Mouse (Mus musculus): Measurements from ENCODE around the gene Parp11. TPM values are rescaled to one million over a fixed set of nuclear protein-coding genes. Genes with fewer than 3 reads are reported as not detected.
"Not testable (repeated sequence)": the region's sequence is repeated elsewhere in the genome, so short reads cannot be mapped to it uniquely, and the experiment has no call there.

The Parp11 gene
- polyA plus RNA-seq, 1 experiment from 2014 or later, result 75.0 TPM

GRCm38 (mm10) chr6:127513776-127514175 lies 67.1 kb downstream of the Parp11 start:
- not testable (repeated sequence) for H3K27ac ChIP-seq (replicated peaks)
- WGBS, result 84% methylated on average over 7 of the region's 12 CpGs

GRCm38 (mm10) chr6:127521176-127521575 lies 74.5 kb downstream of the Parp11 start:
- no peak overlapping the region for H3K4me3 ChIP-seq
- no peak overlapping the region for H3K27ac ChIP-seq (replicated peaks)
- no peaks in the 10 kb centered on the region for H3K27me3 ChIP-seq
- ATAC-seq (ENCODE audit: low FRiP score, low read depth), result no peak
- H3K4me1 ChIP-seq (replicated peaks), result no peaks in the 10 kb centered on the region
- WGBS, result 69% methylated on average over 8 of the region's 8 CpGs
- no peak overlapping the region for H3K4me2 ChIP-seq
- H3K36me3 ChIP-seq, result no peaks in the 10 kb centered on the region
- H3K9ac ChIP-seq, result no peak overlapping the region
- no peaks in the 10 kb centered on the region for H3K9me3 ChIP-seq

More at GRCm38 (mm10) chr6:127513776-127514175, 67.1 kb downstream of the Parp11 start:
- not testable (repeated sequence) for H3K9ac ChIP-seq; H3K4me2 ChIP-seq; H3K27me3 ChIP-seq; H3K9me3 ChIP-seq; ATAC-seq (ENCODE audit: low FRiP score, low read depth); H3K4me3 ChIP-seq; H3K4me1 ChIP-seq (replicated peaks); H3K36me3 ChIP-seq

- Histone ChIP-seq H3K9ac (no peak overlapping the region), H3K27ac (replicated peaks) (no peak overlapping the region), H3K4me1 (replicated peaks) (no peaks in the 10 kb centered on the region), H3K9me3 (no peaks in the 10 kb centered on the region), H3K4me2 (no peak overlapping the region), H3K36me3 (no peaks in the 10 kb centered on the region), H3K4me3 (no peak overlapping the region), H3K27me3 (no peaks in the 10 kb centered on the region)
- 82% methylated on average over 9 of the region's 9 CpGs for WGBS
- no peak for ATAC-seq (ENCODE audit: low FRiP score, low read depth)
These were observed 75.7 kb downstream of the Parp11 start for GRCm38 (mm10) chr6:127522326-127522725.

DNA sequence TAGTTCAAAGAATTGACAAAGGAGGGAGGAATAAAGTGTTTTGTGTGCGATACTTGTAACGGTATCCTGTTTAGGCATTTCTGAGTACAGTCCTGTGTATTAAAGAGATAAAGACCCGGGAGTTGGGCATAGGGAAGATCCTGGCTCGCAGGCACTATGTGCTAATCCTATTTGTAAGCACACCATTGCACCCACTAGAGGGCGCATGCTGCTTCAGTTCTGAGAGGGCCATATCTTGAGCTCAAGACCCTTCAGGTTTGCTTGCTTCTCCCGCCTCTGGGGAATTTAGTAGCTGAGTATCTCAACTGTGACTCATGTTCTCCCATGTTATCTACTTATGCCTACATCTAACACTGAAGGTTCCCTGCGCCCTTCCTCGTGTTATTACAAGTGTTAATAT lies 77.8 kb downstream of the Parp11 start:
- WGBS, result 39% methylated on average over 8 of the region's 8 CpGs
- Histone ChIP-seq H3K4me2 (no peak overlapping the region), H3K9ac (no peak overlapping the region), H3K27me3 (no peaks in the 10 kb centered on the region), H3K27ac (replicated peaks) (no peak overlapping the region), H3K4me1 (replicated peaks) (0 out of 2 replicates have a peak, but pooled peaks cover 2% of the 10 kb centered on the region), H3K36me3 (no peaks in the 10 kb centered on the region), H3K9me3 (no peaks in the 10 kb centered on the region), H3K4me3 (no peak overlapping the region)
- ATAC-seq (ENCODE audit: low FRiP score, low read depth), result no peak

DNA sequence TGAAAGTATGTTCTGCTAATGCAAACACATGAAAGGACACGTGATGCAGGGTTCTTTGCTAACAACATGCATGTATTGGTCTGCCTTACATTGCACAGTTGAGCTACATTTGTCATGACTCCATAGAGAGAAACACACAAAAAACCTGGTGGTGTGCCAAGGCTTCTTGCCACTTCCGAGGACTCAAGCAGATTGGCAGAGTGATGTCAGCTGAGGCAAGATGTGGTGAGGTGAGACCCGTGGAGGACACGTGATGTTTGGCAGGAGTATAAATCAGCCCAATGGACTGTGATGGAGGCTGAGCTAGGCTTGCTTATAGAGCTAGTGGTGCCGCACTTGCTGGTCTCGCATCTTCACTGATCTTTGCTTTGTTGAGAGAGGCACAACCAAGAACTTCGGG lies 82.0 kb downstream of the Parp11 start:
- WGBS, result 79% methylated on average over 7 of the region's 7 CpGs
- ATAC-seq (ENCODE audit: low FRiP score, low read depth), result no peak

GRCm38 (mm10) chr6:127529451-127529850 lies 82.8 kb downstream of the Parp11 start:
- ATAC-seq (ENCODE audit: low FRiP score, low read depth), result 0 out of 2 replicates have a peak, but pooled peaks have one; percentile 27

More for the DNA sequence above, 82.0 kb downstream of the Parp11 start:
- Histone ChIP-seq H3K36me3 (no peaks in the 10 kb centered on the region), H3K4me1 (replicated peaks) (0 out of 2 replicates have a peak, but pooled peaks cover 5% of the 10 kb centered on the region), H3K4me2 (no peak overlapping the region), H3K27ac (replicated peaks) (no peak overlapping the region), H3K27me3 (no peaks in the 10 kb centered on the region), H3K9ac (no peak overlapping the region), H3K4me3 (no peak overlapping the region), H3K9me3 (no peaks in the 10 kb centered on the region)

DNA sequence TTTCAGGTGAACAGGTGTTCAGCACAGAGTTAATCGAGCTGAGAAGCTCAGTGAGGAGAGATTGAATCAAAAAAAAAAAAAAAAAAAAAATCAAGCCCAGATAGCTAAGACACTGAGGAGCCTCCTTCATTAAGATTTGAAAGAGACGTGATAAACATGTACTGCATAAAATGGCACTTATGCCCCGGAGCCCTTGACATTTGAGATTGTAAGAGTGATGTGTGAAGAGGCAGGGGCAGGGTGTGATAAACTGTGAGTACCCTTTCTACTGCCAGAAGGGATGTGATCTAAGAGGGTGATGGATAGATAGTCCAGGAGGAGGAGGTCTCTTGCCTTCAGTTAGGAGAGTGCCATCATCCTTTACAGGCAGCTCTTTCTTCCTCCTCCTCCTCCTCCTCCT lies 83.6 kb downstream of the Parp11 start:
- H3K27ac ChIP-seq (replicated peaks), result no peak overlapping the region
- no peak for ATAC-seq (ENCODE audit: low FRiP score, low read depth)
- no peak overlapping the region for H3K4me3 ChIP-seq
- 66% methylated on average over 3 of the region's 3 CpGs for WGBS
- H3K9me3 ChIP-seq, result no peaks in the 10 kb centered on the region
- H3K4me1 ChIP-seq (replicated peaks), result 0 out of 2 replicates have a peak, but pooled peaks cover 5% of the 10 kb centered on the region
- H3K9ac ChIP-seq, result no peak overlapping the region
- no peak overlapping the region for H3K4me2 ChIP-seq
- no peaks in the 10 kb centered on the region for H3K36me3 ChIP-seq
- H3K27me3 ChIP-seq, result no peaks in the 10 kb centered on the region

More at GRCm38 (mm10) chr6:127529451-127529850, 82.8 kb downstream of the Parp11 start:
- H3K9me3 ChIP-seq, result no peaks in the 10 kb centered on the region
- no peak overlapping the region for H3K27ac ChIP-seq (replicated peaks)
- 0 out of 2 replicates have a peak, but pooled peaks cover 5% of the 10 kb centered on the region for H3K4me1 ChIP-seq (replicated peaks)
- H3K9ac ChIP-seq, result no peak overlapping the region
- no peak overlapping the region for H3K4me2 ChIP-seq
- H3K27me3 ChIP-seq, result no peaks in the 10 kb centered on the region
- no peak overlapping the region for H3K4me3 ChIP-seq
- no peaks in the 10 kb centered on the region for H3K36me3 ChIP-seq
- WGBS, result 60% methylated on average over 2 of the region's 2 CpGs

- Histone ChIP-seq H3K4me3 (no peak overlapping the region), H3K9me3 (no peaks in the 10 kb centered on the region), H3K9ac (no peak overlapping the region), H3K4me2 (no peak overlapping the region), H3K27ac (replicated peaks) (no peak overlapping the region), H3K27me3 (no peaks in the 10 kb centered on the region), H3K4me1 (replicated peaks) (0 out of 2 replicates have a peak, but pooled peaks cover 5% of the 10 kb centered on the region), H3K36me3 (no peaks in the 10 kb centered on the region)
- WGBS, result 51% methylated on average over 3 of the region's 3 CpGs
- no peak for ATAC-seq (ENCODE audit: low FRiP score, low read depth)
These were observed 85.0 kb downstream of the Parp11 start for GRCm38 (mm10) chr6:127531412-127532205.

DNA sequence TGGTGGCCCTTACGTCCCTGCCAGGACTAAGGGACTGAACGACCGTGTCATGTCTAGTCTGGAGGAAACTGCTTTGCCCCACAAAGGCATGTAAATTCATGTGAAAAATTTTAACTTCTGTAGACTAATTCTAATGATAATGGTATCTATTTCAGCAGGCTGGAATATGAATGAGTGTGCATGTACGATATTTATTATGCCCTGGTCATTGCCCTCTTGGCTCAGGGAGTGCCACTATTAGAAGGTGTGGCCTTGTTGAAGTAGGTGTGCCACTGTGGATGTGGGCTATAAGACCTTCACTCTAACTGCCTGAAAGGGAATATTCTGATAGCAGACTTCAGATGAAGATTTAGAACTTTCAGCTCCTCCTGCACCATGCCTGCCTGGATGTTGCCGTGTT lies 85.7 kb downstream of the Parp11 start:
- Histone ChIP-seq H3K27me3 (no peaks in the 10 kb centered on the region), H3K4me2 (no peak overlapping the region), H3K4me3 (no peak overlapping the region), H3K27ac (replicated peaks) (no peak overlapping the region), H3K4me1 (replicated peaks) (0 out of 2 replicates have a peak, but pooled peaks cover 5% of the 10 kb centered on the region), H3K9me3 (no peaks in the 10 kb centered on the region), H3K9ac (no peak overlapping the region), H3K36me3 (no peaks in the 10 kb centered on the region)
- WGBS, result 89% methylated on average over 5 of the region's 5 CpGs
- ATAC-seq (ENCODE audit: low FRiP score, low read depth), result no peak

DNA sequence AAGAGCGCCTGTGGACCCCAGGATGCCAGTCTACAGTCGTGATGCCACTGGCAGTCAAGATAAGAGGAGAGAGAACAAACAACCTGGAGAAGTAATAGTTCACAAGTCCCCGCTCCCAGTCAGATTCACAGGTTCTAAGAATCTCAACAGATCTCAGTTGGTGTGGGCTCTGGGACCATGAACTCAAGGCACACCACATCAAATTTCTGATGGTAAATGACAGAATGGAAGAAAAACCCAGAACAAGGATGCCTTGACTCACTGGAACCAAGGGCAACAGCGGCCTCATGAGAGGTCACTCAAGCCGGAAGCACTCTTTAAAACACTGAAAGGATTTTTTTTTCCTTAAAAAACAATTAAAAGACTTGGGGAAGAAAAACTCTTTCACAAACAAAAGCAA lies 87.1 kb downstream of the Parp11 start:
- H3K4me3 ChIP-seq, result no peak overlapping the region
- H3K27me3 ChIP-seq, result no peaks in the 10 kb centered on the region
- 86% methylated on average over 5 of the region's 5 CpGs for WGBS
- H3K4me2 ChIP-seq, result no peak overlapping the region
- no peak overlapping the region for H3K27ac ChIP-seq (replicated peaks)
- no peak for ATAC-seq (ENCODE audit: low FRiP score, low read depth)
- H3K9ac ChIP-seq, result no peak overlapping the region
- no peaks in the 10 kb centered on the region for H3K36me3 ChIP-seq
- H3K4me1 ChIP-seq (replicated peaks), result 0 out of 2 replicates have a peak, but pooled peaks cover 5% of the 10 kb centered on the region
- H3K9me3 ChIP-seq, result no peaks in the 10 kb centered on the region

- Histone ChIP-seq H3K27ac (replicated peaks) (no peak overlapping the region), H3K9me3 (no peaks in the 10 kb centered on the region), H3K9ac (no peak overlapping the region), H3K4me2 (no peak overlapping the region), H3K36me3 (no peaks in the 10 kb centered on the region), H3K4me1 (replicated peaks) (no peaks in the 10 kb centered on the region), H3K4me3 (no peak overlapping the region), H3K27me3 (no peaks in the 10 kb centered on the region)
- WGBS, result 86% methylated on average over 7 of the region's 7 CpGs
- no peak for ATAC-seq (ENCODE audit: low FRiP score, low read depth)
These were observed 90.4 kb downstream of the Parp11 start for GRCm38 (mm10) chr6:127537035-127537434.

DNA sequence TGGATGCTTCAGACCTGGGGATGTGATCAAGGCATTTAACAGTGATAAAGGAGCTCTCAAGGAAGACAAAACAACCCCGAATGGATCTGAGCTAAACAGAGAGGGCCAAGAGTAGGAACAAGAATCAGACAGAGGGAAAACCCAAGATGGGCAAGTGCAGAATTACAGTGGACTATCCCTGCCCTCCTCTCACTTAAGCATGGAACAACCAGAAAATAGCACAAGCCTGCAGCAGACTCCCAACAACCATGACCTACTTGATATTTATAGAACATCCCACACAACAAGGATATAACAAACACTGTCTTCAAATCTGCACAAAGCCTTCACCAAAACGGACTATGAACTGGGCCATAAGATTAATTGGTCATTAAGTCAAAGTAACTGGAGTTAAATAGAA lies 91.5 kb downstream of the Parp11 start:
- no peak overlapping the region for H3K4me2 ChIP-seq
- no peaks in the 10 kb centered on the region for H3K36me3 ChIP-seq
- no peaks in the 10 kb centered on the region for H3K4me1 ChIP-seq (replicated peaks)
- ATAC-seq (ENCODE audit: low FRiP score, low read depth), result no peak
- H3K27me3 ChIP-seq, result no peaks in the 10 kb centered on the region; the same call in 1 of the 2 replicates
- H3K27ac ChIP-seq (replicated peaks), result no peak overlapping the region
- H3K4me3 ChIP-seq, result no peak overlapping the region
- H3K9ac ChIP-seq, result no peak overlapping the region
- H3K9me3 ChIP-seq, result no peaks in the 10 kb centered on the region
- WGBS, result 59% methylated on average over 2 of the region's 2 CpGs

Data from hindbrain, embryonic 15.5 days (tissue).